Mouse (Mus musculus): Measurements from ENCODE around the gene Fkbp8.

- TF ChIP-seq POLR2A (IDR thresholded peaks at IDR 0.05; ENCODE audit: insufficient read depth, low read depth, low read length) (no peak), EP300 (IDR thresholded peaks at IDR 0.05; ENCODE audit: insufficient read depth, low read depth, low read length) (no peak), CTCF (IDR thresholded peaks at IDR 0.05) (no peak)
Observed at GRCm38 (mm10) chr8:70493692-70494415, 33.7 kb upstream of the Fkbp8 start.
